Mouse (Mus musculus) kidney, embryonic 15.5 days (tissue): ENCODE measurements around the gene Dph1. TPM values are rescaled to one million over a fixed set of nuclear protein-coding genes. Genes with fewer than 3 reads are reported as not detected.

Experiments used
- ATAC-seq: fragments of 200-750 bp; cut with Nextera tagmentation; replicated peaks from 2 replicates; pipeline ENCODE4 v1.8.0; 2017; ENCODE audit warnings: moderate TSS enrichment; ENCODE audit not compliant: low FRiP score
- H3K27ac ChIP-seq: fragments of 300-500 bp; sonication (generic); 2 replicates; pipeline ENCODE4 v1.5.1; 2015; ENCODE audit warnings: mild to moderate bottlenecking, inconsistent platforms
- H3K27me3 ChIP-seq: fragments of 300-500 bp; sonication (generic); 2 replicates; pipeline ENCODE4 v1.6.1; 2015; ENCODE audit warnings: inconsistent platforms
- H3K36me3 ChIP-seq: fragments of 300-500 bp; sonication (generic); 2 replicates; pipeline ENCODE4 v1.6.1; 2015; ENCODE audit warnings: inconsistent platforms
- H3K4me1 ChIP-seq: fragments of 300-500 bp; sonication (generic); 2 replicates; pipeline ENCODE4 v1.6.1; 2015; ENCODE audit warnings: inconsistent platforms
- H3K4me2 ChIP-seq: fragments of 300-500 bp; sonication (generic); 2 replicates; pipeline ENCODE4 v1.6.1; 2015; ENCODE audit warnings: moderate library complexity, mild to moderate bottlenecking, inconsistent platforms
- H3K4me3 ChIP-seq: fragments of 300-500 bp; sonication (generic); replicated peaks from 2 replicates; pipeline ENCODE4 v1.5.1; 2015; ENCODE audit warnings: mild to moderate bottlenecking, inconsistent platforms
- H3K9ac ChIP-seq: fragments of 300-500 bp; sonication (generic); 2 replicates; pipeline ENCODE4 v1.6.1; 2015; ENCODE audit warnings: mild to moderate bottlenecking, inconsistent platforms
- H3K9me3 ChIP-seq: fragments of 300-500 bp; sonication (generic); replicated peaks from 2 replicates; pipeline ENCODE4 v1.6.1; 2016; ENCODE audit warnings: inconsistent platforms
- WGBS: fragments of 180-500 bp; shearing (Covaris S2); methylation state at CpG from one replicate; pipeline ENCODE4 v1.1.7; 2015; ENCODE audit warnings: mixed read lengths; 5-methylcytosine and 5-hydroxymethylcytosine counted together
- polyA plus RNA-seq: library from polyadenylated mRNA; unstranded; fragments of >200 nt; fragmentation: Nextera tagmentation; extraction: Ambion mirVana; gene quantifications from 2 replicates; pipeline ENCODE4 v1.2.1, GENCODE M21; 2015

Dph1 gene
- polyA plus RNA-seq, 1 experiment from 2014 or later: 24.6 TPM

GRCm38 (mm10) chr11:75214081-75214950 lies 23.3 kb upstream of the Dph1 start:
- Histone ChIP-seq H3K4me1 (peaks cover 52% of the 10 kb centered on the region), H3K36me3 (no peaks in the 10 kb centered on the region), H3K4me2 (peak overlapping the region; percentile 69), H3K27ac (peak overlapping the region; percentile 93), H3K27me3 (no peaks in the 10 kb centered on the region), H3K9me3 (no peaks in the 10 kb centered on the region), H3K9ac (peak overlapping the region; percentile 49), H3K4me3 (peak overlapping the region; percentile 38)
- 23% methylated on average over 12 of the region's 13 CpGs for WGBS
- ATAC-seq: peak; percentile 41

DNA sequence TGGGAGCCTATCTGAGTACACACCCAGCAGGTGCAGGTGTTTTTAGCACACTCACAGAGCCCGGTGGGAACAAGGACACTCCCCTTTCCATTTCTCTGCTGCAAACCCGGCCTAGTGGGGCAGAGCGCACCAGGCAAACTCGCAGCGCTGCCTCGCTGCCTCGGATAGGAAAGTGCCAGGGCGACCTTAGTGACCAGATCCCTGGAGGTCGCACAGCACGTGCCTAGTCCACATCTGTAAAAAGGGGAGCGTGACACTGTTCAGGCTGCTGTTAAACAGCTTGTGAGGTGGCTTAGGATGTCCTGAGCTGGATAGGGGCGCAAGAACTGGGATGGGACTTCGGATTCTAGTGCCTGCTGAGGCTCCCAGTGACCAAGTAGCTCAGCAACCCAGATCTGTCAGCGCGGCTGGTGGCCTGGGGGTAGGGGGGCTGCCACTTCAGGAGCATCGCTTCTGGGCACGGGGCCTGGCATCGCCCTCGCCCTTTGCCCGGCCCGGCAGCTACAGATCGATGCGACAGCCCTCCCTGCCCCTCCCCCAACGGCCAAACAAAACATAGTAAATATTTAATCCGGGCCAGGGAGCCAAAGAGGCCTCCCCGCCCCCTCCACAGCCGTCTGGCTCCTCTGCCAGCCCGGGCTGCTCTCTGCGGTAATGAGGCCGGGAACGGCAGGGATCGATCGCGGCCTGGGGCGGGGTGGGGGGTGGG lies 22.5 kb upstream of the Dph1 start:
- Histone ChIP-seq H3K9me3 (no peaks in the 10 kb centered on the region), H3K9ac (peak overlapping the region; percentile 49), H3K36me3 (no peaks in the 10 kb centered on the region), H3K4me2 (peak overlapping the region; percentile 69), H3K27ac (peak overlapping the region; percentile 93), H3K4me3 (peak overlapping the region; percentile 38), H3K27me3 (no peaks in the 10 kb centered on the region), H3K4me1 (peaks cover 52% of the 10 kb centered on the region)
- WGBS: 5% methylated on average over 34 of the region's 35 CpGs
- peak; percentile 65 for ATAC-seq

GRCm38 (mm10) chr11:75212876-75213275 lies 21.8 kb upstream of the Dph1 start:
- 56% methylated on average over 3 of the region's 3 CpGs for WGBS
- ATAC-seq: no peak
- H3K36me3 ChIP-seq: no peaks in the 10 kb centered on the region
- peak overlapping the region; percentile 77 for H3K27ac ChIP-seq
- H3K9ac ChIP-seq: no peak overlapping the region
- no peaks in the 10 kb centered on the region for H3K27me3 ChIP-seq
- no peaks in the 10 kb centered on the region for H3K9me3 ChIP-seq
- peaks cover 52% of the 10 kb centered on the region for H3K4me1 ChIP-seq
- H3K4me2 ChIP-seq: no peak overlapping the region
- no peak overlapping the region for H3K4me3 ChIP-seq

DNA sequence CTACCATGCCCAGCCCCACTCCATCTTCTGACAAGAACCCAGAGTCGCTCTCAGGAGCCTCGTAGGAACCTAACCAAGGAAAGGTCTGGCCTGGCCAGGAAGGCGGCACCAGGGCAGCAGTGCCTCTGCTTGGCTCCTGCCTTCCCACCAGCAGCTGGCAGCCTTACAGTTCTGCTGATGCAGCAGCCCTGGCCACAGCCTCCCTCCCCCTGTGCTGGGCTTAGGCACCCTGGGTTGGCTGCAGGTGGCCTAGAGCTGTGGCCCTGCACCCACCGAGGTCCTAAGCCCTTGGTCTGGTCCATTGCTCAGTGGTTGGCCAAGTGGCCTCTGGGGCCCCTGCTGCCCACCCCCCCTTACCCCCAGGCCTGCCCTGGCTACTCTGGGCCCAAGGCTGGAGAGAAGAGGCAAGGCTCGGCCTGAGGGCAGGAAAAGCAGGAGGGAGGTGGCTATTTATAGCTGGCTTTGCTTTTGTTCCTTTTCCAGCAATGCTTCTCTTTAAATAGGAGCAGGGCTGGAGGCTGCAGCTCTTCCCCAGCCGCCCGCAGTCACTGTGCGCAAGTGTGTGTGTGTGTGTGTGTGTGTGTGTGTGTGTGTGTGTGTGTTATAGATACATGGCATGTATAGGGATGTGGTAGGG lies 21.1 kb upstream of the Dph1 start:
- WGBS: 59% methylated on average over 8 of the region's 8 CpGs
- Histone ChIP-seq H3K36me3 (no peaks in the 10 kb centered on the region), H3K4me1 (peaks cover 52% of the 10 kb centered on the region), H3K9ac (no peak overlapping the region), H3K27ac (peak overlapping the region; percentile 77), H3K27me3 (no peaks in the 10 kb centered on the region), H3K9me3 (no peaks in the 10 kb centered on the region), H3K4me2 (no peak overlapping the region), H3K4me3 (no peak overlapping the region)
- ATAC-seq: peak; percentile 45; the same call in 1 of the 2 replicates

DNA sequence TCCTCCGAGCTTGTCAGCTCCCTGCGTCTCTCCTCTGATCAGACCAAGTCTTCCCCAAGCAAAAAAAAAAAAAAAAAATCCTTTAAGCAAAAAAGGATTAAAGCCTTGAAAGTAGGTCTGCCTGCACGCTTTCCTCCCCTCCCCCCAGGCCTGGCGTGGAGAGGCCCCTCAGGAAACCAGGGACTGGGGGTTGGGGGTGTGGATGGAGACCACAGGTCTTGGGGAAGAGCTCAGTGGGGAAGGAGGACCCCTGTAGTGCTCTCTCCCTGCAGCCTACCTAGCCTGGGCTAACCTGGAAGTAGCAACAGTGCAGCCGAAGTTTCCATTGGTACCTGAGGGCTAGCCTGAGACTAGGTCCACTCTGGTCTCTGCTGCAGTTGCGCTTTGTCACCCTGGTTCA lies 19.7 kb upstream of the Dph1 start:
- H3K36me3 ChIP-seq: no peaks in the 10 kb centered on the region
- WGBS: 75% methylated on average over 6 of the region's 6 CpGs
- no peak overlapping the region for H3K9ac ChIP-seq
- H3K4me2 ChIP-seq: no peak overlapping the region
- H3K4me1 ChIP-seq: peaks cover 46% of the 10 kb centered on the region
- H3K4me3 ChIP-seq: no peak overlapping the region
- no peaks in the 10 kb centered on the region for H3K9me3 ChIP-seq
- no peak overlapping the region for H3K27ac ChIP-seq
- no peaks in the 10 kb centered on the region for H3K27me3 ChIP-seq
- ATAC-seq: no peak

DNA sequence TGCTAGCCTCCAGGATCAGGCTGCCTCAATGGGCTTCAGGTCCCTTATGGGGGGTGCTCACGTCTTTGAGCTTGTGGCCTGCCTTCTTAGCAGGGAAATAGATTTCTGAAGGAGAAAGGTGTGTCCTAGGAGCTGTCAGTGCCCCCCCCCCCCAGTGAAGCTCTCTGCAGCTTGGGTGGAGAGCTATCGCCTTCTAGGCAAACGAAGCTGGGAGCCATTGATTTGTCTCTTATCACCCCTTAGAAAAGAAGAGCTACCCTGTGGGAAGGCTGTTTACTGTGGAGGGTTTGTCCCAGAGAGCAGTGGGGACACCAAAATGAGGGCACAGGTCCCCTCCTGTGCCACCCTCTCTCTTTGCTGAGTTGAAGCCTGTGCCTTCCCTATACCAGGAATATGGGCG lies 19.1 kb upstream of the Dph1 start:
- Histone ChIP-seq H3K36me3 (no peaks in the 10 kb centered on the region), H3K9ac (no peak overlapping the region), H3K27me3 (no peaks in the 10 kb centered on the region), H3K4me1 (peaks cover 41% of the 10 kb centered on the region), H3K27ac (no peak overlapping the region), H3K9me3 (no peaks in the 10 kb centered on the region), H3K4me2 (no peak overlapping the region), H3K4me3 (no peak overlapping the region)
- ATAC-seq: no peak
- 82% methylated on average over 4 of the region's 4 CpGs for WGBS

GRCm38 (mm10) chr11:75209363-75209762 lies 18.3 kb upstream of the Dph1 start:
- H3K36me3 ChIP-seq: no peaks in the 10 kb centered on the region
- no peak overlapping the region for H3K27ac ChIP-seq
- H3K4me3 ChIP-seq: no peak overlapping the region
- H3K4me1 ChIP-seq: peaks cover 38% of the 10 kb centered on the region
- H3K9me3 ChIP-seq: no peaks in the 10 kb centered on the region
- H3K9ac ChIP-seq: no peak overlapping the region
- no peaks in the 10 kb centered on the region for H3K27me3 ChIP-seq
- no peak overlapping the region for H3K4me2 ChIP-seq
- 63% methylated on average over 4 of the region's 4 CpGs for WGBS
- ATAC-seq: no peak

DNA sequence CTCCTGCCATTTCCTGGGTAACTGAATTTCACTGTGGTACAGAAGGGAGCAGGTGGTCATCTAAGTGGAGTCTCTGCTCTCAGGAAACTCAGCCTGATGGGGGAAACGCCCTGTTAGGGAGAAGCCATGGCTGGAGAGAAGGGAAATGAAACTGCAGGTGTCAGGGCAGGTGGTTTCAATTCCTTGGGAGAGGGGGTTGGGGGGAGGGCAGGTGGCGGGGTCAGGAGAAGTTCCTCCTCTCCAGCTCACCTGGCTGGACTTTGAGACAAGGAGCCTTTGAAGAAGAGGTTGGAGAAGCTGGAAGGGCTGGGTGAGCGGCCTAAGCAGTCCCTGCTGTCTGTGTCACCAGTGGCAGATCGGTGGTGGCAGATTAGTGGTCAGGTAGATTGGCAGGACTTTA lies 15.3 kb upstream of the Dph1 start:
- H3K4me3 ChIP-seq: no peak overlapping the region
- no peak for ATAC-seq
- H3K9me3 ChIP-seq: no peaks in the 10 kb centered on the region
- no peak overlapping the region for H3K9ac ChIP-seq
- 75% methylated on average over 4 of the region's 4 CpGs for WGBS
- no peak overlapping the region for H3K27ac ChIP-seq
- H3K36me3 ChIP-seq: no peaks in the 10 kb centered on the region
- peaks cover 19% of the 10 kb centered on the region for H3K4me1 ChIP-seq
- no peaks in the 10 kb centered on the region for H3K27me3 ChIP-seq
- no peak overlapping the region for H3K4me2 ChIP-seq

DNA sequence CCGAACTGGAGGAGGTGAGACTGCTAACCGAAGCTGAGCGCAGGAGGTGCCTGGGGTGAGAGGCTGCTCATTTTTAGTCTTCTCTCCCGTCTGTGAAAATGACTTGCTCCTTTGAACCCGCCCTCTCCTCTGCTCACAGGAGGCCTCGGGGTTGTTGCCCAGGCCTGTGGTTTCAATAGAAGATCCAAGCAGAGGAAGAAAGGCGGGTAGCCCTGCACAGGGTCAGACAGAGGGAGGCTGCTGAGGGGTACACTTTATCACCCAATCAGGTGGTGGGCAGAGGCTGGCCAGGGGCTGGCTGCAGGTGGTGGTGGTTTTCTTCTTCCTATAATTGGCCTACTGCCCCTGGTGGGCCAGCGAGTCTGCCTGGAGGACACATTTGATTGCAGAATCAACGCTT lies 13.4 kb upstream of the Dph1 start:
- 40% methylated on average over 9 of the region's 9 CpGs for WGBS

DNA sequence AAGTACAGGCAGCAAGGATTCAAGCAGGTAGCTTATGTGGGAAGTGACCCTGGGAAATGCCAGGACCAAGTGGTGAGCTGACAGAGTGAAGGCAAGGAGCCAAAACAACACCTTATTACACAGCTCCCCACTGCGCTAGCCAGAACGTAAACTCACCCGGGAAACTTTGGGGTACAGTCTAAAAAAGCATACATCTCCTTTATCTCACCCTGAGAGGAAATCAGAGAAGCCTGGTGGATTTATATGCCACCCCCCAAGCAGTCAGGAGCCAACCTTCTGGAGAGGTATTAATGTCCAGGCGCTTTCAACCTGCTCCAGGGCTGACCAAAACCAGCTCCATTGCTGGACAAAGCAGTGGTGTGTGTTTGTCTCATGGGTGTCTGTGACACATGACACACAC lies 12.9 kb upstream of the Dph1 start:
- Histone ChIP-seq H3K4me3 (no peak overlapping the region), H3K4me2 (no peak overlapping the region), H3K36me3 (no peaks in the 10 kb centered on the region), H3K9ac (no peak overlapping the region), H3K4me1 (peaks cover 18% of the 10 kb centered on the region), H3K27me3 (peaks cover 8% of the 10 kb centered on the region; the same call in 1 of the 2 replicates), H3K9me3 (no peaks in the 10 kb centered on the region), H3K27ac (no peak overlapping the region)
- 79% methylated on average over 4 of the region's 4 CpGs for WGBS
- no peak for ATAC-seq

More for the DNA sequence above, 13.4 kb upstream of the Dph1 start:
- Histone ChIP-seq H3K9me3 (no peaks in the 10 kb centered on the region), H3K4me1 (peaks cover 18% of the 10 kb centered on the region), H3K36me3 (no peaks in the 10 kb centered on the region), H3K9ac (no peak overlapping the region), H3K4me2 (no peak overlapping the region), H3K27me3 (0 out of 2 replicates have a peak, but pooled peaks cover 7% of the 10 kb centered on the region), H3K4me3 (no peak overlapping the region), H3K27ac (no peak overlapping the region)
- no peak for ATAC-seq

GRCm38 (mm10) chr11:75201721-75202120 lies 10.7 kb upstream of the Dph1 start:
- Histone ChIP-seq H3K4me1 (peaks cover 18% of the 10 kb centered on the region), H3K27me3 (peaks cover 27% of the 10 kb centered on the region), H3K9ac (no peak overlapping the region), H3K9me3 (no peaks in the 10 kb centered on the region), H3K27ac (no peak overlapping the region), H3K4me2 (no peak overlapping the region), H3K36me3 (no peaks in the 10 kb centered on the region), H3K4me3 (no peak overlapping the region)
- WGBS: 36% methylated on average over 8 of the region's 8 CpGs
- no peak for ATAC-seq

DNA sequence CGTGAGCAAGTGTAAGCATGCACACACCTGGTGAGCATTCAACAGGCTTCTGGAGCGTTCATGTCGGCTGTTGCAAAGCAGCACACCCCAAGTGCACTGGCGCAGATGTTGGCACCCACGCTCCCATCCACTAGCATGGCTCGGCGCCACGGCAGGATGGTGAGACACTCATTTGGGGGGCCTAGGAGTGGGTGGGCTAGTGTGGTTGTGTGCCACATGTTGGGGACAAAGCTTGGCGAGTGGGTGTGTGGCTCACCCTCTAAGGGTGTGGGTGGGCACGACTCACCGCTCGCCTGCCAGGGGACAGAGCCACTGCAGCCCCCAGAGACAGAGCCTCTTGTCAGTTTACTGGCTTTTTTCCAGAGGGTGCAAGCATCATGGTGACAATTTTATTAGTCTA lies 9.9 kb upstream of the Dph1 start:
- Histone ChIP-seq H3K9me3 (no peaks in the 10 kb centered on the region), H3K4me1 (peaks cover 25% of the 10 kb centered on the region), H3K4me3 (no peak overlapping the region), H3K36me3 (no peaks in the 10 kb centered on the region), H3K27ac (no peak overlapping the region), H3K27me3 (peaks cover 35% of the 10 kb centered on the region), H3K4me2 (no peak overlapping the region), H3K9ac (no peak overlapping the region)
- no peak for ATAC-seq
- WGBS: 88% methylated on average over 12 of the region's 12 CpGs
